Mouse (Mus musculus) lung, embryonic 15.5 days (tissue): ENCODE results near the gene Rnf148. TPM values are rescaled to one million over a fixed set of nuclear protein-coding genes. Genes with fewer than 3 reads are reported as not detected.

Experiments
- ATAC-seq: fragments of 200-750 bp; cut with Nextera tagmentation; 2 replicates; pipeline ENCODE4 v1.8.0; 2017; ENCODE audit warnings: moderate number of reproducible peaks, borderline replicate concordance; ENCODE audit not compliant: low FRiP score, low TSS enrichment; ENCODE audit errors: extremely low read depth
- H3K27ac ChIP-seq: fragments of 300-500 bp; sonication (generic); 2 replicates; pipeline ENCODE4 v1.5.1; 2015; ENCODE audit warnings: moderate library complexity, mild to moderate bottlenecking, inconsistent platforms
- H3K27me3 ChIP-seq: fragments of 300-500 bp; sonication (generic); 2 replicates; pipeline ENCODE4 v1.6.1; 2015; ENCODE audit warnings: inconsistent platforms
- H3K36me3 ChIP-seq: fragments of 300-500 bp; sonication (generic); 2 replicates; pipeline ENCODE4 v1.6.1; 2015; ENCODE audit warnings: inconsistent platforms
- H3K4me1 ChIP-seq: fragments of 300-500 bp; sonication (generic); 2 replicates; pipeline ENCODE4 v1.6.1; 2015; ENCODE audit warnings: inconsistent platforms
- H3K4me2 ChIP-seq: fragments of 300-500 bp; sonication (generic); 2 replicates; pipeline ENCODE4 v1.6.1; 2015; ENCODE audit warnings: inconsistent platforms, mild to moderate bottlenecking, moderate library complexity
- H3K4me3 ChIP-seq: fragments of 300-500 bp; sonication (generic); 2 replicates; pipeline ENCODE4 v1.5.1; 2015; ENCODE audit warnings: mild to moderate bottlenecking, inconsistent platforms
- H3K9ac ChIP-seq: fragments of 300-500 bp; sonication (generic); 2 replicates; pipeline ENCODE4 v1.6.1; 2015; ENCODE audit warnings: inconsistent platforms
- H3K9me3 ChIP-seq: fragments of 300-500 bp; sonication (generic); 2 replicates; pipeline ENCODE4 v1.6.1; 2016; ENCODE audit warnings: inconsistent platforms
- WGBS: fragments of 180-500 bp; shearing (Covaris S2); methylation state at CpG from one replicate; pipeline ENCODE4 v1.1.7; 2015; 5-methylcytosine and 5-hydroxymethylcytosine counted together
- polyA plus RNA-seq: library from polyadenylated mRNA; unstranded; fragments of >200 nt; fragmentation: Nextera tagmentation; extraction: Ambion mirVana; gene quantifications from 2 replicates; pipeline ENCODE4 v1.2.1, GENCODE M21; 2015

Rnf148 gene
- polyA plus RNA-seq: 0.16 TPM in 1 of 2 replicates, not detected in the other

GRCm38 (mm10) chr6:23655036-23655435, at the start of gene Rnf148:
TSS of gene Rnf148 (minus strand) at chr6:23655136.
- no peaks in the 10 kb centered on the region for H3K36me3 ChIP-seq
- H3K9me3 ChIP-seq: no peaks in the 10 kb centered on the region
- 83% methylated on average over 2 of the region's 2 CpGs for WGBS
- ATAC-seq: no peak
- no peak within 1 kb of the TSS for H3K27ac ChIP-seq
- no peak within 1 kb of the TSS for H3K4me2 ChIP-seq
- no peak within 1 kb of the TSS for H3K9ac ChIP-seq
- H3K4me1 ChIP-seq: no peaks in the 10 kb centered on the region; the same call in 1 of the 2 replicates
- no peaks in the 10 kb centered on the region for H3K27me3 ChIP-seq
- no peak within 1 kb of the TSS for H3K4me3 ChIP-seq

GRCm38 (mm10) chr6:23700879-23701278, 45.9 kb upstream of the Rnf148 start:
- WGBS: 70% methylated on average over 3 of the region's 3 CpGs

GRCm38 (mm10) chr6:23678172-23678571, 23.2 kb upstream of the Rnf148 start:
- no peak for ATAC-seq
- WGBS: 69% methylated on average over 1 of the region's 1 CpGs

More at GRCm38 (mm10) chr6:23700879-23701278, 45.9 kb upstream of the Rnf148 start:
- H3K27me3 ChIP-seq: no peaks in the 10 kb centered on the region
- no peak overlapping the region for H3K27ac ChIP-seq
- no peaks in the 10 kb centered on the region for H3K4me1 ChIP-seq
- no peak overlapping the region for H3K4me2 ChIP-seq
- no peak overlapping the region for H3K4me3 ChIP-seq
- H3K9me3 ChIP-seq: no peaks in the 10 kb centered on the region
- no peak for ATAC-seq
- H3K36me3 ChIP-seq: no peaks in the 10 kb centered on the region
- no peak overlapping the region for H3K9ac ChIP-seq

GRCm38 (mm10) chr6:23650205-23650604, 4.7 kb downstream of the Rnf148 start, which contains the start of gene Rnf133:
TSS of gene Rnf133 (minus strand) at chr6:23650305.
- WGBS: 69% methylated on average over 2 of the region's 2 CpGs

More at GRCm38 (mm10) chr6:23678172-23678571, 23.2 kb upstream of the Rnf148 start:
- Histone ChIP-seq H3K9ac (no peak overlapping the region), H3K27ac (no peak overlapping the region), H3K4me2 (no peak overlapping the region), H3K27me3 (no peaks in the 10 kb centered on the region), H3K4me1 (no peaks in the 10 kb centered on the region), H3K4me3 (no peak overlapping the region), H3K9me3 (no peaks in the 10 kb centered on the region), H3K36me3 (no peaks in the 10 kb centered on the region)

GRCm38 (mm10) chr6:23648732-23649131, 6.2 kb downstream of the Rnf148 start:
- no peaks in the 10 kb centered on the region for H3K27me3 ChIP-seq
- no peaks in the 10 kb centered on the region for H3K9me3 ChIP-seq
- 55% methylated on average over 8 of the region's 8 CpGs for WGBS
- H3K4me3 ChIP-seq: no peak overlapping the region
- H3K9ac ChIP-seq: no peak overlapping the region
- H3K27ac ChIP-seq: no peak overlapping the region
- H3K4me2 ChIP-seq: no peak overlapping the region
- peaks cover 12% of the 10 kb centered on the region; the same call in 1 of the 2 replicates for H3K4me1 ChIP-seq
- no peaks in the 10 kb centered on the region for H3K36me3 ChIP-seq
- no peak for ATAC-seq

More at GRCm38 (mm10) chr6:23650205-23650604, 4.7 kb downstream of the Rnf148 start, which contains the start of gene Rnf133:
- no peak within 1 kb of the TSS for H3K4me2 ChIP-seq
- H3K27ac ChIP-seq: no peak within 1 kb of the TSS
- H3K27me3 ChIP-seq: no peaks in the 10 kb centered on the region
- no peaks in the 10 kb centered on the region for H3K36me3 ChIP-seq
- no peaks in the 10 kb centered on the region for H3K9me3 ChIP-seq
- peaks cover 12% of the 10 kb centered on the region; the same call in 1 of the 2 replicates for H3K4me1 ChIP-seq
- H3K4me3 ChIP-seq: no peak within 1 kb of the TSS
- ATAC-seq: no peak
- no peak within 1 kb of the TSS for H3K9ac ChIP-seq

GRCm38 (mm10) chr6:23647627-23648247, 7.2 kb downstream of the Rnf148 start:
- H3K9me3 ChIP-seq: no peaks in the 10 kb centered on the region
- H3K4me3 ChIP-seq: no peak overlapping the region
- peaks cover 12% of the 10 kb centered on the region; the same call in 1 of the 2 replicates for H3K4me1 ChIP-seq
- H3K36me3 ChIP-seq: no peaks in the 10 kb centered on the region
- H3K4me2 ChIP-seq: no peak overlapping the region
- peak overlapping the region; percentile 50; the same call in 1 of the 2 replicates for H3K27ac ChIP-seq
- ATAC-seq: peak; percentile 57; the same call in 1 of the 2 replicates
- no peak overlapping the region for H3K9ac ChIP-seq
- WGBS: 49% methylated on average over 7 of the region's 7 CpGs
- no peaks in the 10 kb centered on the region for H3K27me3 ChIP-seq

- ATAC-seq: no peak
- Histone ChIP-seq H3K9ac (no peak overlapping the region), H3K27ac (no peak overlapping the region), H3K4me1 (no peaks in the 10 kb centered on the region), H3K27me3 (no peaks in the 10 kb centered on the region), H3K36me3 (no peaks in the 10 kb centered on the region), H3K4me2 (no peak overlapping the region), H3K4me3 (no peak overlapping the region), H3K9me3 (no peaks in the 10 kb centered on the region)
- 49% methylated on average over 3 of the region's 3 CpGs for WGBS
Measured at GRCm38 (mm10) chr6:23637081-23637480, 17.9 kb downstream of the Rnf148 start.

- Histone ChIP-seq H3K36me3 (no peaks in the 10 kb centered on the region), H3K9me3 (no peaks in the 10 kb centered on the region), H3K4me2 (no peak overlapping the region), H3K4me1 (no peaks in the 10 kb centered on the region), H3K9ac (no peak overlapping the region), H3K27ac (no peak overlapping the region), H3K4me3 (no peak overlapping the region), H3K27me3 (no peaks in the 10 kb centered on the region)
- ATAC-seq: no peak
- WGBS: 90% methylated on average over 3 of the region's 3 CpGs
Measured at GRCm38 (mm10) chr6:23635208-23635607, 19.7 kb downstream of the Rnf148 start.

GRCm38 (mm10) chr6:23634016-23634415, 20.9 kb downstream of the Rnf148 start:
- H3K9me3 ChIP-seq: no peaks in the 10 kb centered on the region
- H3K9ac ChIP-seq: no peak overlapping the region
- no peaks in the 10 kb centered on the region for H3K27me3 ChIP-seq
- WGBS: 84% methylated on average over 9 of the region's 9 CpGs
- H3K27ac ChIP-seq: no peak overlapping the region
- ATAC-seq: no peak
- no peaks in the 10 kb centered on the region for H3K36me3 ChIP-seq
- no peaks in the 10 kb centered on the region for H3K4me1 ChIP-seq
- H3K4me2 ChIP-seq: no peak overlapping the region
- no peak overlapping the region for H3K4me3 ChIP-seq

GRCm38 (mm10) chr6:23630465-23630864, 24.5 kb downstream of the Rnf148 start:
- 33% methylated on average over 4 of the region's 4 CpGs for WGBS
- no peaks in the 10 kb centered on the region for H3K9me3 ChIP-seq
- H3K27ac ChIP-seq: no peak overlapping the region
- ATAC-seq: no peak
- H3K4me2 ChIP-seq: no peak overlapping the region
- no peak overlapping the region for H3K9ac ChIP-seq
- H3K36me3 ChIP-seq: no peaks in the 10 kb centered on the region
- H3K4me3 ChIP-seq: no peak overlapping the region
- no peaks in the 10 kb centered on the region for H3K27me3 ChIP-seq
- H3K4me1 ChIP-seq: no peaks in the 10 kb centered on the region
